In the genomic region with DNA sequence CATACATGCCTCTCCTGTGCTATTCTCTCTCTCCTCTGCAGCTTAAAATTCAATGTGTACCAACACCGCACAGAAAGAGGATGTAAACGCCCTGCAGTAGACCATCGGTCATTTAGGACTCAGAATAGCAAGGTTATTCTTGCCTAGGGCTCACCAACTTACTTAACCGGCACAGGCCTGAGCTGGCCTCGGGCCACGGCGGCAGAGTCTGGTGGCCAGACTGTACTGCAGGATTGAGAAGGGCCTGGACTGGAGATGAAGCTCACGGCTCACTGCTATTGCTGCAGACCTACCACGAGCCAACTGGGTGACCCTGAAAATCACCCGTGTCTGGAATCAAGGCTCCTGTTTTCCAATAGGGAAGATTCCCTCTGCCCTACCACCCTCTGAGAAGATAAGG, we compare ENCODE assay signal across 17 mouse cellular contexts.
"Had no signal": no experiment of that assay in that cellular context is flagged by ENCODE, and none has a peak within 500 bp of the region (broad histone marks: within the 10 kb centered on the region; RNA-seq: fewer than 3 reads in every experiment).

No protein-coding gene starts in this region.

- H3K9ac ChIP-seq: lung, embryonic 14.5 days; neural tube, embryonic 15.5 days had no signal

- H3K27ac ChIP-seq: neural tube, embryonic 15.5 days had no signal

- H3K27me3 ChIP-seq: midbrain, embryonic 13.5 days; neural tube, embryonic 13.5 days; neural tube, embryonic 15.5 days had no signal

- DNase-seq: lung, adult 18-20 months; lung, embryonic 14.5 days; lung, postnatal 10 days; lung, postnatal 4 days; retina, postnatal 1 day; right cerebral cortex, adult 18-20 months; right cerebral cortex, postnatal 25 days; right cerebral cortex, postnatal 4 days; spleen, adult 18-20 months; thymus, adult 18-20 months; thymus, postnatal 14 days; thymus, postnatal 36 days had no signal

- H3K4me3 ChIP-seq: midbrain, embryonic 13.5 days; myocyte; neural tube, embryonic 13.5 days; neural tube, embryonic 15.5 days had no signal

- H3K4me2 ChIP-seq: lung, embryonic 14.5 days; midbrain, embryonic 11.5 days; midbrain, embryonic 13.5 days; neural tube, embryonic 13.5 days; neural tube, embryonic 15.5 days had no signal

- H3K36me3 ChIP-seq: midbrain, embryonic 13.5 days; neural tube, embryonic 13.5 days; neural tube, embryonic 15.5 days had no signal

- H3K9me3 ChIP-seq: midbrain, embryonic 13.5 days; neural tube, embryonic 13.5 days; neural tube, embryonic 15.5 days had no signal
